Mouse (Mus musculus) MEL (cell line): ENCODE results near the gene Akip1.

Experiments
- MAZ ChIP-seq: IDR thresholded peaks from 2 replicates; pipeline ENCODE4 v1.6.1; 2012; ENCODE audit warnings: low read depth, mild to moderate bottlenecking, inconsistent platforms, low read length, improper control_type of control experiment
- POLR2AphosphoS5 ChIP-seq: IDR thresholded peaks from 2 replicates; pipeline ENCODE4 v1.6.1; 2012; ENCODE audit warnings: low read depth, borderline replicate concordance, mild to moderate bottlenecking, inconsistent platforms, low read length, moderate library complexity, mixed read lengths

DNA sequence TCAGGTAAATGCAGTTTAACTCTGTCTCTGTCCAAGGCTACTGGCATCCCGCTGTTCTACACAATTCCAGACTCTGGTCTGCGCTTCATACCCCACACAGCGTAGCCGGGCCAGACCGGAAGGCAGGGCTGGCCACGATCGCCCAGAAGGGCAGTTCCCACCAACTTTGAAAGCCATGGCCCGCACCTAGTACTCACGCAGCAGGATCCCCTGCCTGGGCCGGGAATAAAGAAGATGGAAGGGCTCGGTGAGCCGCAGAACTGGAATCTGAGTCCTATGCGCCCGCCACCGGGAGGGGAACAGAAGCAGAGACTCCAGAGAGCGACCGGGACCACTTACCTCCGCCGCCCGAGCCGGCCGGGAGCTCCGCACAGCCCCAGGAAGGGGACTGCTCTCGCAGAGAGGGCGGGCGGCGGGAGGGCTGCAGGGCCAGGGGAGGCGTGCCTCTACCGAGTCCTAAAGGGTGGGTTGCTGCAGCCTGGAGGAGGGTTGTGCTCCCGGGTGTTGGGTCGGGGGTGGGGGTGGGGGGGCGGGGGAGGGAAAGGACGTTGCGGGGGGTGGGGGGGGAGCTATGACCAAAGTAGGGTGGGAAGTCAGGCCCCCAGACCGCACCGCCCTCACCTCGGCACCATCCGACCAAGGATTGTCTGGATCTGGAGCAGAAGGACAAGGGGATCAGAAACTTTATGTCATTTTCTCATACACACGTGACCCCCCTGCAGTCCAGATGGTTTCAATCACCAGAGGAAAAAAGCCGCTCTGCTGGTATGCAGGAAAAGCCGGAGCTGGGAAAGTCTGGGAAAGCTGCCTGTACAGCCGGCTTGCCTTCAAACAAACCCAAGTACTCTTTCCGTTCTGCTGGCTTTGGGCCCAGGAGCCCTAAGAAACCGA, 31.7 kb upstream of the Akip1 start:
- no peak for TF ChIP-seq POLR2AphosphoS5
- no peak for TF ChIP-seq MAZ
